Mouse (Mus musculus) mouse trophoblast stem cell (cell line): ENCODE results near the gene Ccdc54.

Experiments used
- in situ Hi-C, 2 experiments: fragments of 300-500 bp; cut with MseI, MboI; formaldehyde crosslinking; loops; 2 replicates in 1 of 2; 3 replicates in 1 of 2; pipeline ENCODE4 v1.15.1; 2025

The Ccdc54 gene

GRCm38 (mm10) chr16:50542554-50543333, 48.2 kb downstream of the Ccdc54 start:
- in situ Hi-C loops = no loop called here
